Mouse (Mus musculus) limb, embryonic 11.5 days (tissue): Measurements from ENCODE around the gene Sars. TPM values are rescaled to one million over a fixed set of nuclear protein-coding genes. Genes with fewer than 3 reads are reported as not detected.
A peak's percentile ranks its signal among the peaks of the same experiment; 100 is the strongest.

ENCODE experiments used
- ATAC-seq: fragments of 200-750 bp; cut with Nextera tagmentation; 2 replicates; pipeline ENCODE4 v1.8.0; 2017; ENCODE audit warnings: low read depth; ENCODE audit not compliant: insufficient number of reproducible peaks, low FRiP score, low TSS enrichment
- DNase-seq: peaks from one replicate; pipeline ENCODE4 v3.0.0-alpha.2; 2015; ENCODE audit warnings: low spot score
- H3K27ac ChIP-seq: fragments of 300-500 bp; sonication (generic); replicated peaks from 2 replicates; pipeline ENCODE4 v1.5.1; 2014; ENCODE audit warnings: low read depth, mild to moderate bottlenecking, low read length
- H3K27me3 ChIP-seq: fragments of 300-500 bp; sonication (generic); 2 replicates; pipeline ENCODE4 v1.6.1; 2014; ENCODE audit warnings: mild to moderate bottlenecking, low read length, mixed read lengths; ENCODE audit not compliant: control insufficient read depth, insufficient read depth
- H3K36me3 ChIP-seq: fragments of 300-500 bp; sonication (generic); 2 replicates; pipeline ENCODE4 v1.6.1; 2014; ENCODE audit warnings: mild to moderate bottlenecking, low read length, moderate library complexity, mixed read lengths; ENCODE audit not compliant: control insufficient read depth, insufficient read depth
- H3K4me1 ChIP-seq: fragments of 300-500 bp; sonication (generic); 2 replicates; pipeline ENCODE4 v1.6.1; 2014; ENCODE audit warnings: low read length, mixed read lengths; ENCODE audit not compliant: control insufficient read depth, insufficient read depth
- H3K4me2 ChIP-seq: fragments of 300-500 bp; sonication (generic); 2 replicates; pipeline ENCODE4 v1.6.1; 2014; ENCODE audit warnings: low read depth, mild to moderate bottlenecking, moderate library complexity; ENCODE audit not compliant: severe bottlenecking
- H3K4me3 ChIP-seq: fragments of 300-500 bp; sonication (generic); 2 replicates; pipeline ENCODE4 v1.5.1; 2014; ENCODE audit warnings: low read depth, low read length
- H3K9ac ChIP-seq: fragments of 300-500 bp; sonication (generic); 2 replicates; pipeline ENCODE4 v1.6.1; 2014; ENCODE audit warnings: mild to moderate bottlenecking, low read length
- H3K9me3 ChIP-seq: fragments of 300-500 bp; sonication (generic); 2 replicates; pipeline ENCODE4 v1.6.1; 2016; ENCODE audit warnings: low read length; ENCODE audit not compliant: control insufficient read depth
- WGBS: fragments of 180-500 bp; shearing (Covaris S2); extraction: QIAGEN DNeasy Blood & Tissue Kit; methylation state at CpG from one replicate; pipeline ENCODE4 v1.1.7; 2014; 5-methylcytosine and 5-hydroxymethylcytosine counted together
- polyA plus RNA-seq: library from polyadenylated mRNA; unstranded; fragments of >200 nt; fragmentation: Nextera tagmentation; extraction: Ambion mirVana; gene quantifications from 2 replicates; pipeline ENCODE4 v1.2.1, GENCODE M21; 2014

Gene Sars
- polyA plus RNA-seq, 1 experiment from 2014 or later: 128 TPM

DNA sequence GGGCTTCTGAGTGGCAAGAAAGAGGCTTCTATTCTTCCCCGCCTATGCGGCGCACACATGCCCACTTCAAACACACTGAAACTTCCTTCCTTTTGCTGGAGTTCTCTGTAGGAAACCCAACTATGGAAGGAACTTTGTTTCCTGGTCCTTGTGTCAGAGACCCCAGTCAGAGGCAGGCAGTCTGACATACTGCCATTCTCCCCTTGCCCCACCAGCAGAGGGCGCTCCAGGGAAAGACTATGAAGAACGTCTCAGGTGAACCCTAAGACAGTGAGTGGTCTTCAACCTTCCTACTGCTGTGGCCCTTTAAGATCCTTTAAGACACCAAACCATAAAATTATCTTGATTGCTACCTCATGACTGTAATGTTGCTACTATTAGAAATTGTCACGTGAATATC is 21.4 kb upstream of the Sars start:
- no peak overlapping the region for H3K4me3 ChIP-seq
- H3K4me1 ChIP-seq: no peaks in the 10 kb centered on the region
- no peaks in the 10 kb centered on the region for H3K36me3 ChIP-seq
- no peak overlapping the region for H3K9ac ChIP-seq
- no peak overlapping the region for H3K27ac ChIP-seq
- no peak overlapping the region for H3K4me2 ChIP-seq
- H3K9me3 ChIP-seq: no peaks in the 10 kb centered on the region
- H3K27me3 ChIP-seq: no peaks in the 10 kb centered on the region
- WGBS: 88% methylated on average over 6 of the region's 6 CpGs
- no peak for ATAC-seq
- peak; percentile 39 for DNase-seq

- Histone ChIP-seq H3K9me3 (no peaks in the 10 kb centered on the region), H3K9ac (no peak overlapping the region), H3K4me2 (no peak overlapping the region), H3K27me3 (no peaks in the 10 kb centered on the region), H3K4me1 (no peaks in the 10 kb centered on the region), H3K27ac (no peak overlapping the region), H3K36me3 (no peaks in the 10 kb centered on the region), H3K4me3 (no peak overlapping the region)
- ATAC-seq (no peak), DNase-seq (no peak)
- WGBS: 29% methylated on average over 10 of the region's 10 CpGs
Observed at GRCm38 (mm10) chr3:108458866-108459265, 13.9 kb upstream of the Sars start.

GRCm38 (mm10) chr3:108458380-108458779 is 13.4 kb upstream of the Sars start:
- Histone ChIP-seq H3K27me3 (no peaks in the 10 kb centered on the region), H3K9ac (no peak overlapping the region), H3K4me3 (no peak overlapping the region), H3K36me3 (no peaks in the 10 kb centered on the region), H3K4me2 (no peak overlapping the region), H3K27ac (no peak overlapping the region), H3K4me1 (no peaks in the 10 kb centered on the region), H3K9me3 (no peaks in the 10 kb centered on the region)
- 51% methylated on average over 14 of the region's 14 CpGs for WGBS
- no peak for ATAC-seq
- DNase-seq: no peak

GRCm38 (mm10) chr3:108454172-108454571 is 9.2 kb upstream of the Sars start:
- 79% methylated on average over 1 of the region's 1 CpGs for WGBS
- DNase-seq (no peak), ATAC-seq (no peak)
- no peaks in the 10 kb centered on the region for H3K36me3 ChIP-seq
- H3K4me2 ChIP-seq: no peak overlapping the region
- no peak overlapping the region for H3K4me3 ChIP-seq
- no peaks in the 10 kb centered on the region for H3K27me3 ChIP-seq
- H3K27ac ChIP-seq: no peak overlapping the region
- H3K9me3 ChIP-seq: no peaks in the 10 kb centered on the region
- no peak overlapping the region for H3K9ac ChIP-seq
- H3K4me1 ChIP-seq: no peaks in the 10 kb centered on the region

GRCm38 (mm10) chr3:108451969-108452368 is 7.0 kb upstream of the Sars start:
- Histone ChIP-seq H3K4me2 (no peak overlapping the region; the same call in 1 of the 2 replicates), H3K4me1 (no peaks in the 10 kb centered on the region), H3K36me3 (no peaks in the 10 kb centered on the region), H3K9ac (no peak overlapping the region), H3K27me3 (no peaks in the 10 kb centered on the region), H3K4me3 (no peak overlapping the region), H3K27ac (no peak overlapping the region), H3K9me3 (no peaks in the 10 kb centered on the region)
- ATAC-seq (no peak), DNase-seq (no peak)
- 93% methylated on average over 2 of the region's 2 CpGs for WGBS

DNA sequence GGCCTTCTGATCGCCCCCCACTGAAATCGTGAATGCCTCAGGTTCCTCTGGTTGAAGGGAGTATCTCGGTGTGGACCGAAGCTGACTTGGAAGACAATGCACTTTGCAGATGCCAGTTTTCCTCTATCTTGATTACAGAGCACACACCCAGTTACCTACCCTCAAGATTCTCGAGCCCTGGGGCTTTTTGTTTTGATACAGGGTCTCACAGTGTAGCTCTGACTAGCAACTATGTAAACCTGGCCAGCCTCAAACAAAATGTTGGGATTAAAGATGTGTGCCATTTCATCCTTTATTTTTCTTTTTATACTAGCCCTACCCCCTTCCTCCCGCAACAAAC is 327 bp upstream of the Sars start:
- WGBS: 18% methylated on average over 6 of the region's 6 CpGs
- peak overlapping the region; percentile 82 for H3K4me2 ChIP-seq
- no peaks in the 10 kb centered on the region for H3K27me3 ChIP-seq
- peaks cover 5% of the 10 kb centered on the region for H3K4me1 ChIP-seq
- H3K4me3 ChIP-seq: peak overlapping the region; percentile 92
- no peaks in the 10 kb centered on the region for H3K9me3 ChIP-seq
- peak overlapping the region; percentile 52; the same call in 1 of the 2 replicates for H3K27ac ChIP-seq
- DNase-seq: no peak
- ATAC-seq: no peak; the same call in 1 of the 2 replicates
- H3K36me3 ChIP-seq: 0 out of 2 replicates have a peak, but pooled peaks cover 2% of the 10 kb centered on the region
- H3K9ac ChIP-seq: peak overlapping the region; percentile 77; the same call in 1 of the 2 replicates

DNA sequence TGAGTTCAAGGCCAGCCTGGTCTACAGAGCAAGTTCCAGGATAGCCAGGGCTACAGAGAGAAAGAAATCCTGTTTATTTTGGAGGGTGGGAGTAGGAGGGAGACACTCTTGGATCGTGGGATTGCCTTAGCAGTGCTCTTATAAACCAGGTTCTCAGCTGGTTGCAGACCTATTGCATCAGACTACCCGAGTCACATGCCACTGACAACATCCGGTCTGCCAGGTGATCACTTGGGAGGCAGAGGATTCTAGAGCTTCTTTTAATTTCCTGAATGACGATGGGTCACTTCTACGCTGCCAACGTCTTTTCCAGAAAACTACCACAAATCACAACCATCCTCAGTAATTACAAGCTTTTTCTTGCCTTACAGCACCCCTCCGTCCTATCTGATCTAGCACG is 980 bp downstream of the Sars start:
- Histone ChIP-seq H3K36me3 (0 out of 2 replicates have a peak, but pooled peaks cover 2% of the 10 kb centered on the region), H3K4me2 (peak overlapping the region; percentile 82), H3K9me3 (no peaks in the 10 kb centered on the region), H3K4me3 (peak overlapping the region; percentile 92), H3K4me1 (peaks cover 5% of the 10 kb centered on the region), H3K27ac (no peak overlapping the region), H3K9ac (peak overlapping the region; percentile 57), H3K27me3 (no peaks in the 10 kb centered on the region)
- 27% methylated on average over 8 of the region's 8 CpGs for WGBS
- DNase-seq: no peak
- no peak for ATAC-seq

GRCm38 (mm10) chr3:108436380-108436714 is 8.7 kb downstream of the Sars start:
- H3K4me3 ChIP-seq: no peak overlapping the region
- H3K27ac ChIP-seq: no peak overlapping the region
- H3K9me3 ChIP-seq: no peaks in the 10 kb centered on the region
- no peaks in the 10 kb centered on the region for H3K4me1 ChIP-seq
- ATAC-seq: no peak
- no peaks in the 10 kb centered on the region for H3K27me3 ChIP-seq
- no peak overlapping the region for H3K9ac ChIP-seq
- H3K36me3 ChIP-seq: peaks cover 18% of the 10 kb centered on the region
- no peak for DNase-seq
- 90% methylated on average over 7 of the region's 7 CpGs for WGBS
- H3K4me2 ChIP-seq: no peak overlapping the region

DNA sequence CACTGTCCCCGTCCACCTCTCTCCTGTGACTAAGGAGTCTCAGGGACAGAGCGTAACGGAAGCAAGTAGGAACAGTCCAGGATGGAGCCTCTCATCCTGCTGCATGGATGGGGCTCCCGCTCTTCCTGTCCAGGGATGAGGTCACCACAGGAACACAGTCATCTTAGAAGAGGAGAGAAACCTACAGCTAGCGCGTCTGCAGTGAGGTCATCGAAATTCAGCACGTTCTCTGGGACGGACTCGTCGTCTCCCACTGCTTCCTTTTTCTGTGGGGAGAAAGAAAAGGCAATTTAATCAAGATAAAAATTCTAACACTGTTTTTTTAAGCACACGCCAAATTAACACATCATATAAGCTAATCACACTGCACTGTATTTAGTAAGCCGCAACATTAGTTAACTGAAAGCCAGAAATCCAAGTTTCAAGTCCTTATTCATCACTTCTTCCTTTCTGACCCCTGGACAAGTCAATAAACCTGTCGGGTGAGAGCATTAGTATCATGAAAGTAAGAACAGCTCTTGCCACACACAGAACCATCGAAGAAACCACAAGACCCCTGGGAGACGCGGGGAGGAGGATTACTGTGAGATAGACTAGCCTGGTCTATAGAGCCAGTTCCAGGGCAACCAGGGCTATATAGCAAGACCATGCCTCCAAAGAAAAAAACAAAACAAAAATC is 9.2 kb downstream of the Sars start:
- Histone ChIP-seq H3K4me3 (no peak overlapping the region), H3K36me3 (peaks cover 21% of the 10 kb centered on the region), H3K27me3 (no peaks in the 10 kb centered on the region), H3K9me3 (no peaks in the 10 kb centered on the region), H3K4me2 (no peak overlapping the region), H3K9ac (no peak overlapping the region), H3K27ac (no peak overlapping the region), H3K4me1 (no peaks in the 10 kb centered on the region)
- DNase-seq (no peak), ATAC-seq (no peak)
- 94% methylated on average over 17 of the region's 17 CpGs for WGBS
